Mouse (Mus musculus): ENCODE data around the gene Hdgfl2. TPM values are rescaled to one million over a fixed set of nuclear protein-coding genes. Genes with fewer than 3 reads are reported as not detected.

Hdgfl2 gene
- polyA plus RNA-seq, 1 experiment from 2014 or later: 101 TPM

- H3K9ac ChIP-seq (replicated peaks; ENCODE audit: low read length): no peak overlapping the region
- H3K27ac ChIP-seq (replicated peaks; ENCODE audit: low read depth, low read length): no peak overlapping the region
- H3K27me3 ChIP-seq (ENCODE audit: control insufficient read depth, insufficient read depth, low read length): peaks cover 26% of the 10 kb centered on the region
- 17% methylated on average over 9 of the region's 9 CpGs for WGBS
- H3K4me1 ChIP-seq (ENCODE audit: control insufficient read depth, insufficient read depth, low read length): peaks cover 3% of the 10 kb centered on the region; the same call in 1 of the 2 replicates
- DNase-seq (ENCODE audit: low spot score) (no peak), ATAC-seq (replicated peaks; ENCODE audit: insufficient number of reproducible peaks, low FRiP score, low TSS enrichment, low read depth) (no peak)
- H3K36me3 ChIP-seq (replicated peaks; ENCODE audit: control insufficient read depth, insufficient read depth, low read depth, low read length): no peaks in the 10 kb centered on the region
- H3K9me3 ChIP-seq (replicated peaks; ENCODE audit: control insufficient read depth, low read length): no peaks in the 10 kb centered on the region
- H3K4me3 ChIP-seq (ENCODE audit: low read depth, low read length): no peak overlapping the region
- no peak overlapping the region; the same call in 1 of the 2 replicates for H3K4me2 ChIP-seq (ENCODE audit: low read depth, low read length)
These were observed 68.8 kb downstream of the Hdgfl2 start for GRCm38 (mm10) chr17:56148280-56148679.

GRCm38 (mm10) chr17:56148790-56149618 is 69.6 kb downstream of the Hdgfl2 start:
- ATAC-seq (replicated peaks; ENCODE audit: insufficient number of reproducible peaks, low FRiP score, low TSS enrichment, low read depth) (0 out of 2 replicates have a peak, but pooled peaks have one; percentile 16), DNase-seq (ENCODE audit: low spot score) (no peak)
- peak overlapping the region; percentile 32 for H3K4me2 ChIP-seq (ENCODE audit: low read depth, low read length)
- H3K27me3 ChIP-seq (ENCODE audit: control insufficient read depth, insufficient read depth, low read length): peaks cover 26% of the 10 kb centered on the region
- no peak overlapping the region for H3K27ac ChIP-seq (replicated peaks; ENCODE audit: low read depth, low read length)
- H3K9ac ChIP-seq (replicated peaks; ENCODE audit: low read length): peak overlapping the region; percentile 25; the same call in 1 of the 2 replicates
- no peaks in the 10 kb centered on the region for H3K9me3 ChIP-seq (replicated peaks; ENCODE audit: control insufficient read depth, low read length)
- H3K4me1 ChIP-seq (ENCODE audit: control insufficient read depth, insufficient read depth, low read length): peaks cover 3% of the 10 kb centered on the region; the same call in 1 of the 2 replicates
- no peaks in the 10 kb centered on the region for H3K36me3 ChIP-seq (replicated peaks; ENCODE audit: control insufficient read depth, insufficient read depth, low read depth, low read length)
- H3K4me3 ChIP-seq (ENCODE audit: low read depth, low read length): no peak overlapping the region
- 1% methylated on average over 29 of the region's 30 CpGs for WGBS

- H3K4me3 ChIP-seq (ENCODE audit: low read depth, low read length): no peak overlapping the region
- H3K9ac ChIP-seq (replicated peaks; ENCODE audit: low read length): no peak overlapping the region
- ATAC-seq (replicated peaks; ENCODE audit: insufficient number of reproducible peaks, low FRiP score, low TSS enrichment, low read depth): no peak
- peaks cover 26% of the 10 kb centered on the region for H3K27me3 ChIP-seq (ENCODE audit: control insufficient read depth, insufficient read depth, low read length)
- H3K9me3 ChIP-seq (replicated peaks; ENCODE audit: control insufficient read depth, low read length): no peaks in the 10 kb centered on the region
- no peaks in the 10 kb centered on the region for H3K36me3 ChIP-seq (replicated peaks; ENCODE audit: control insufficient read depth, insufficient read depth, low read depth, low read length)
- H3K4me2 ChIP-seq (ENCODE audit: low read depth, low read length): no peak overlapping the region
- WGBS: 36% methylated on average over 2 of the region's 2 CpGs
- no peak overlapping the region for H3K27ac ChIP-seq (replicated peaks; ENCODE audit: low read depth, low read length)
- peaks cover 3% of the 10 kb centered on the region; the same call in 1 of the 2 replicates for H3K4me1 ChIP-seq (ENCODE audit: control insufficient read depth, insufficient read depth, low read length)
- no peak for DNase-seq (ENCODE audit: low spot score)
These were observed 70.5 kb downstream of the Hdgfl2 start for GRCm38 (mm10) chr17:56149897-56150296.

Other genes with a start within 250 kb of the Hdgfl2 start
- gene Zfp119a, start 200.7 kb upstream of the Hdgfl2 start, polyA plus RNA-seq (2014; fragmentation: Nextera tagmentation; extraction: Ambion mirVana): 9.5 and 10.4 TPM in 2 replicates
- 13.5 and 13.6 TPM in 2 replicates for gene Zfp959, start 187.5 kb upstream of the Hdgfl2 start, polyA plus RNA-seq (2014; fragmentation: Nextera tagmentation; extraction: Ambion mirVana)
- gene Zfp119b, start 130.1 kb upstream of the Hdgfl2 start, polyA plus RNA-seq (2014; fragmentation: Nextera tagmentation; extraction: Ambion mirVana): 6.2 and 6.9 TPM in 2 replicates
- 1.8 and 2.2 TPM in 2 replicates for gene Ebi3, start 127.0 kb upstream of the Hdgfl2 start, polyA plus RNA-seq (2014; fragmentation: Nextera tagmentation; extraction: Ambion mirVana)
- gene Yju2, start 120.5 kb upstream of the Hdgfl2 start, polyA plus RNA-seq (2014; fragmentation: Nextera tagmentation; extraction: Ambion mirVana): 18.5 and 18.9 TPM in 2 replicates
- gene Shd, start 109.2 kb upstream of the Hdgfl2 start, polyA plus RNA-seq (2014; fragmentation: Nextera tagmentation; extraction: Ambion mirVana): 32.9 and 37.4 TPM in 2 replicates
- gene Fsd1, start 93.1 kb upstream of the Hdgfl2 start, polyA plus RNA-seq (2014; fragmentation: Nextera tagmentation; extraction: Ambion mirVana): 36.6 and 43.0 TPM in 2 replicates
- gene Stap2, start 74.0 kb upstream of the Hdgfl2 start, polyA plus RNA-seq (2014; fragmentation: Nextera tagmentation; extraction: Ambion mirVana): 6.1 and 6.6 TPM in 2 replicates
- gene Mpnd, start 73.9 kb upstream of the Hdgfl2 start, polyA plus RNA-seq (2014; fragmentation: Nextera tagmentation; extraction: Ambion mirVana): 135 and 142 TPM in 2 replicates
- 119 and 132 TPM in 2 replicates for gene Sh3gl1, start 43.0 kb upstream of the Hdgfl2 start, polyA plus RNA-seq (2014; fragmentation: Nextera tagmentation; extraction: Ambion mirVana)
- 24.5 and 26.6 TPM in 2 replicates for gene Chaf1a, start 39.2 kb upstream of the Hdgfl2 start, polyA plus RNA-seq (2014; fragmentation: Nextera tagmentation; extraction: Ambion mirVana)
- gene Ubxn6, start 4.6 kb upstream of the Hdgfl2 start, polyA plus RNA-seq (2014; fragmentation: Nextera tagmentation; extraction: Ambion mirVana): 40.9 and 43.1 TPM in 2 replicates
- gene Plin4, start 30.2 kb downstream of the Hdgfl2 start, polyA plus RNA-seq (2014; fragmentation: Nextera tagmentation; extraction: Ambion mirVana): 0.08 TPM in 1 of 2 replicates, not detected in the other
- gene Plin5, start 38.0 kb downstream of the Hdgfl2 start, polyA plus RNA-seq (2014; fragmentation: Nextera tagmentation; extraction: Ambion mirVana): 0.10 and 0.31 TPM in 2 replicates
- gene Lrg1, start 42.4 kb downstream of the Hdgfl2 start, polyA plus RNA-seq (2014; fragmentation: Nextera tagmentation; extraction: Ambion mirVana): not detected in 2 replicates
- 1.1 and 1.6 TPM in 2 replicates for gene Sema6b, start 60.7 kb downstream of the Hdgfl2 start, polyA plus RNA-seq (2014; fragmentation: Nextera tagmentation; extraction: Ambion mirVana)
- 12.1 and 12.7 TPM in 2 replicates for gene Tnfaip8l1, start 82.8 kb downstream of the Hdgfl2 start, polyA plus RNA-seq (2014; fragmentation: Nextera tagmentation; extraction: Ambion mirVana)
- 48.5 and 60.5 TPM in 2 replicates for gene Mydgf, start 104.3 kb downstream of the Hdgfl2 start, polyA plus RNA-seq (2014; fragmentation: Nextera tagmentation; extraction: Ambion mirVana)
- gene Dpp9, start 139.3 kb downstream of the Hdgfl2 start, polyA plus RNA-seq (2014; fragmentation: Nextera tagmentation; extraction: Ambion mirVana): 23.7 and 33.1 TPM in 2 replicates
- 10.1 and 11.6 TPM in 2 replicates for gene Fem1a, start 177.2 kb downstream of the Hdgfl2 start, polyA plus RNA-seq (2014; fragmentation: Nextera tagmentation; extraction: Ambion mirVana)
- gene Ticam1, start 197.2 kb downstream of the Hdgfl2 start, polyA plus RNA-seq (2014; fragmentation: Nextera tagmentation; extraction: Ambion mirVana): 2.9 and 3.6 TPM in 2 replicates
- 33.0 and 48.5 TPM in 2 replicates for gene Plin3, start 213.2 kb downstream of the Hdgfl2 start, polyA plus RNA-seq (2014; fragmentation: Nextera tagmentation; extraction: Ambion mirVana)
- gene Arrdc5, start 220.7 kb downstream of the Hdgfl2 start, polyA plus RNA-seq (2014; fragmentation: Nextera tagmentation; extraction: Ambion mirVana): not detected in 2 replicates
- gene Uhrf1, start 223.7 kb downstream of the Hdgfl2 start, polyA plus RNA-seq (2014; fragmentation: Nextera tagmentation; extraction: Ambion mirVana): 118 and 119 TPM in 2 replicates
- gene Kdm4b, start 246.4 kb downstream of the Hdgfl2 start, polyA plus RNA-seq (2014; fragmentation: Nextera tagmentation; extraction: Ambion mirVana): 27.3 and 28.2 TPM in 2 replicates

All from embryonic facial prominence, embryonic 11.5 days (tissue).